Mouse (Mus musculus): ENCODE measurements around the gene Zfp719.
A peak's percentile ranks its signal among the peaks of the same experiment; 100 is the strongest.

DNA sequence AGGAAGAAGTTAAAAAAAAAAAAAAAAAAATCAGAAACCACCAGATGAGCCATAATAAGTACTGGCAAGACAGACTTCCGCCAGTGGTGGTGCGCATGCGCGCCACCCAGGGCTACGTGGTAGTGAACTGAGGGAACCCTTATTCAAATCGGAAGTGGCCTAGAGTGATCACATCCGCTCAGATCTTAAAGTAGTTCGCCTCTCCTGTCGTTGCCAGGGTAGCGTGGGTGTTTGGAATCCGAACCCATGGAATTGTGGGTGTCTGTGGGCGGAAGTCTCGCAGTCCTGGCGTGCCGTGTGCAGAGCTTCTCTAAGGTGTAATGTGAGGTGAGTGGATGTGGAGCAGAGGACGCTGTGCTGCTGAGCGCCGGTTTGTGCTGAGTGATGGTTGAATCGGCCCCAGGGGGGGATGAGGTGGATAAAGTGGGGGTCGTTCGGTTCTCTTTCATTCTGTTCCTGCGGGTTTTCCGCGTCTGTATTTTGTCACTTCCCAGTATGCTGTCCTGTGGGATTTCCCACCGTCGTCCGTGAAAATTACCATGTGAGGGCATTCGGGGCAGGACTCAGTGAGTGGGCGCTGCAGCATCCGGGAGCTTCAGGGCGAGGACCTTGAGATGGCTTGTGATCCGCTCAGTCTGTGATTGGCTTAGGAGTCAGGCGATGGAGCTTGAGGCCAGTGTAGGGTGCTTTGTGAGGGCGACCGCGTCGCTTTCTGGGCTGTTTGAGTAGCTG, at the start of gene Zfp719:
- TF ChIP-seq CTCF (IDR thresholded peaks at IDR 0.05; ENCODE audit: insufficient read depth, low read length), result no peak
- peak; percentile 78; the same call in 1 of the 2 replicates for TF ChIP-seq POLR2A (IDR thresholded peaks at IDR 0.05; ENCODE audit: borderline replicate concordance, extremely low read depth, low read depth, low read length)

Data from lung, adult 2 months (tissue).